Mouse (Mus musculus) midbrain, embryonic 11.5 days (tissue): ENCODE data around the gene Pelp1. TPM values are rescaled to one million over a fixed set of nuclear protein-coding genes. Genes with fewer than 3 reads are reported as not detected.
"Not testable (repeated sequence)": the region's sequence is repeated elsewhere in the genome, so short reads cannot be mapped to it uniquely, and the experiment has no call there.

Source experiments
- ATAC-seq: fragments of 200-750 bp; cut with Nextera tagmentation; 2 replicates; pipeline ENCODE4 v1.8.0; 2017; ENCODE audit warnings: moderate TSS enrichment, moderate library complexity; ENCODE audit not compliant: low FRiP score
- DNase-seq: peaks from one replicate; pipeline ENCODE4 v3.0.0; 2015; ENCODE audit warnings: low spot score; ENCODE audit errors: missing footprints
- H3K27ac ChIP-seq: fragments of 300-500 bp; sonication (generic); 2 replicates; pipeline ENCODE4 v1.5.1; 2014; ENCODE audit warnings: low read depth, low read length
- H3K27me3 ChIP-seq: fragments of 300-500 bp; sonication (generic); 2 replicates; pipeline ENCODE4 v1.6.1; 2014; ENCODE audit warnings: mild to moderate bottlenecking, low read length, moderate library complexity, mixed read lengths; ENCODE audit not compliant: control insufficient read depth, insufficient read depth
- H3K36me3 ChIP-seq: fragments of 300-500 bp; sonication (generic); 2 replicates; pipeline ENCODE4 v1.6.1; 2014; ENCODE audit warnings: mild to moderate bottlenecking, low read length, moderate library complexity, mixed read lengths; ENCODE audit not compliant: control insufficient read depth, insufficient read depth
- H3K4me1 ChIP-seq: fragments of 300-500 bp; sonication (generic); 2 replicates; pipeline ENCODE4 v1.6.1; 2014; ENCODE audit warnings: low read length; ENCODE audit not compliant: control insufficient read depth, insufficient read depth
- H3K4me2 ChIP-seq: fragments of 300-500 bp; sonication (generic); 2 replicates; pipeline ENCODE4 v1.6.1; 2014; ENCODE audit warnings: mild to moderate bottlenecking, moderate library complexity
- H3K4me3 ChIP-seq: fragments of 300-500 bp; sonication (generic); 2 replicates; pipeline ENCODE4 v1.5.1; 2014; ENCODE audit warnings: low read depth, low read length
- H3K9ac ChIP-seq: fragments of 300-500 bp; sonication (generic); 2 replicates; pipeline ENCODE4 v1.6.1; 2014; ENCODE audit warnings: low read length
- H3K9me3 ChIP-seq: fragments of 300-500 bp; sonication (generic); 2 replicates; pipeline ENCODE4 v1.6.1; 2016; ENCODE audit warnings: low read length; ENCODE audit not compliant: control insufficient read depth
- WGBS: fragments of 180-500 bp; shearing (Covaris S2); extraction: QIAGEN DNeasy Blood & Tissue Kit; methylation state at CpG from one replicate; pipeline ENCODE4 v1.1.7; 2014; 5-methylcytosine and 5-hydroxymethylcytosine counted together
- polyA plus RNA-seq: library from polyadenylated mRNA; unstranded; fragments of >200 nt; fragmentation: Nextera tagmentation; extraction: Ambion mirVana; gene quantifications from 2 replicates; pipeline ENCODE4 v1.2.1, GENCODE M21; 2014

Gene Pelp1
- polyA plus RNA-seq, 1 experiment from 2014 or later: 33.7 TPM

DNA sequence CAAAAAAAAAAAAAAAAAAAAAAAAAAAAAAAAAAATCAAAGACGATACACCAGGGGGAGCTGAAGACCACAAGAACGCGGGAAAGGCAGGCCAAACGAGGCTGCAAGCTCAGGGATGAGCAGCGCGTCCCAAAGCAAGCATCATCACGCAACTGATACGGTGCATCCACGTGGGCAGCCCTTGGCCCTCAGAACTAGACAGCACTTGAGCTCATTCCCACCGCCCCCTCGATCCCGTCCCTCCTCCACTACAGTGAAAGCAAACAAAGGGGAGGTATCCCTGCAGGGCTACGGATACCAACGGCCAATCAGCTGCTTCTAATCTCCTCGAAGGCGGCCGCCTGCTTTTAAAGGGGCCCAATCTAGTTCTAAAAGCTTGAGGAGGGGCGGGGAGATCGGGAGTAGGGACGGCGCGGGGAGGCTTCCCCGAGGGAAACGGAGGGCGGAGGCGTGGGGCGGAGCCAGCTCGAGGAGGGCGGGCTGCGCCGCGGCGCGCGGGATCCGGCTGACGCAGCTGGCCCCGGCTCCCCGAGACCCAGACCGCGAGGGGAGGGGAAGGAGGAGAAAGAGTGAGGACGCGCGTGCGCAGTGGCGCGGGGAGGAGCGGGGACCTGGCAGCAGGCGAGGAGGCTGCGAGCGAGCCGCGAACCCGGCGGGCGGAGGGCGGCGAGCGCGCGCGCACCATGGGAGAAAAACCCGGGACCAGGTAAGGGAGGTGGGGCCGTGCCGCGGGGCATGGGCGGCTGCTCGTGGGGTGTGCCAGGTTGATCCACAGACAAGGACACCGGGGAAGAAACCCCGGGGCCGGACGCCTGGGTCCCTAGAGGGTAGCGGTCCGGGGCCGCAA lies 22.4 kb upstream of the Pelp1 start, which contains the start of gene Arrb2:
Gene Arrb2, plus strand, starts transcription at position 588 of the 847 bp plus-strand sequence.
- H3K27ac ChIP-seq: peak within 1 kb of the TSS; percentile 76
- no peaks in the 10 kb centered on the region for H3K9me3 ChIP-seq
- H3K27me3 ChIP-seq: no peaks in the 10 kb centered on the region
- H3K4me3 ChIP-seq: peak within 1 kb of the TSS; percentile 73
- ATAC-seq: peak; percentile 95
- under 1% methylated on average over 75 of the region's 75 CpGs for WGBS
- H3K4me1 ChIP-seq: peaks cover 16% of the 10 kb centered on the region
- peak; percentile 100 for DNase-seq
- peak within 1 kb of the TSS; percentile 81 for H3K9ac ChIP-seq
- H3K36me3 ChIP-seq: peaks cover 7% of the 10 kb centered on the region
- peak within 1 kb of the TSS; percentile 70 for H3K4me2 ChIP-seq

DNA sequence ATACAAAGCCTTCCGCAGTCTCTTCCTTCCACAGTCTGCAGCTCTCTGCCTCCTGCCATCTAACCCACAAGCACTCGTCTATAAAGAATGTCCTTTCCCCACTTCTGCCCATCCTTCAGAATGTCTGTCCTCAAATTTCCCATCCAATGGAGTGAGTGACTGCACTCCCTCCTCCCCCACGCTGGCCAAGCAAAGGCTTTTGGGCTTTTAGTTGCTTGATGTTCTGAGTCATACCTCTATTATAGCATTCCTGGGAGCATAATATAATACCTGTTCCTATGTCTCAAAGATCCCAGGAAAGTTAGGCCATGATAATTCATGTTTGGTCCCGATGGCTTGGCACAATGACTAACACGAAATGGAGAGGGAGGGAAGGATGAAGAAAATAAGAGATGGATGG lies 21.7 kb upstream of the Pelp1 start:
- Histone ChIP-seq H3K4me2 (peak overlapping the region; percentile 70), H3K27me3 (no peaks in the 10 kb centered on the region), H3K27ac (peak overlapping the region; percentile 76; the same call in 1 of the 2 replicates), H3K4me3 (no peak overlapping the region; the same call in 1 of the 2 replicates), H3K4me1 (peaks cover 16% of the 10 kb centered on the region), H3K9ac (peak overlapping the region; percentile 81), H3K9me3 (no peaks in the 10 kb centered on the region), H3K36me3 (no peaks in the 10 kb centered on the region)
- ATAC-seq: no peak
- 29% methylated on average over 5 of the region's 5 CpGs for WGBS
- DNase-seq: peak; percentile 88

DNA sequence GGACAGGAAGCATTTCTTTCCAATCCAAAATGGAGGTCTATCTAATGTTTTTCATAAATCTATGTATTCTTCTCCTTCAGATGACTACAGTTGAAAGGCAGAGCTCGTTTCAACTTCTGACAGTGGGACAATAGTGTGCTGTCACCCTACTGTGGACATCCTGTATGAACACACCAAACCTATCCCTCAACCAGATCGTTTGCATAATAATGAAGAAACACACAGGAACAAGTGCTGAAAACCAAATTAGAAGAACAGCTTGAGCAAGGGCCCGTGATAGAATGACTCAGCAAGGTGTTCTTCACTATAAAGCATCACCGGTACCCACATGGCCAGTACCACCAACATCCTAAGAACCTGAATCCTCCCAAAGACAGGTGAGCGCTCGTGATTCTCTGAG lies 16.8 kb upstream of the Pelp1 start:
- not testable (repeated sequence) for H3K9me3 ChIP-seq, H3K4me1 ChIP-seq, H3K27ac ChIP-seq, H3K27me3 ChIP-seq, H3K36me3 ChIP-seq, ATAC-seq, DNase-seq, H3K9ac ChIP-seq, H3K4me2 ChIP-seq, H3K4me3 ChIP-seq
- WGBS: 78% methylated on average over 6 of the region's 6 CpGs

DNA sequence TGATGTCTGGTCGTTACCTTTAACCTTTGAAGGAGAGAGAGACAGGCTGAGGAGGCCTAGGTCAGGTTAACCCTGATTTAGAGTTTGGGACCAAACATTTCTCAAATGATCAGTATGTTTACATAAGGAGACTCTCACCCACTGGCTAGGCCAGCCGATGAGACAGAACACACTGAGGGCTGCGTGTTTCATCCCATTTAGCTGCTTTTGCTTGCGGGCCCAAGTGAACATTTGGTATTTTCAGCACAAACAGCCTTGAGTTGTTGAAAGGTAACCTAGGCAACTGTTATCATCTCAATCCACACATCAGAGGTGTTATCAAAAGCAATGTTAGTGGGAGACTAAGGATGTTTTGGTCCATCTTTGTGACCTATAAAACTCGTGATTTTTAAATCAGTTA lies 9.7 kb upstream of the Pelp1 start:
- no peak overlapping the region for H3K4me2 ChIP-seq
- H3K4me3 ChIP-seq: no peak overlapping the region
- H3K27me3 ChIP-seq: no peaks in the 10 kb centered on the region
- ATAC-seq: no peak
- no peaks in the 10 kb centered on the region for H3K9me3 ChIP-seq
- no peaks in the 10 kb centered on the region for H3K4me1 ChIP-seq
- no peak overlapping the region for H3K9ac ChIP-seq
- WGBS: 76% methylated on average over 5 of the region's 5 CpGs
- DNase-seq: no peak
- H3K27ac ChIP-seq: no peak overlapping the region
- H3K36me3 ChIP-seq: no peaks in the 10 kb centered on the region

DNA sequence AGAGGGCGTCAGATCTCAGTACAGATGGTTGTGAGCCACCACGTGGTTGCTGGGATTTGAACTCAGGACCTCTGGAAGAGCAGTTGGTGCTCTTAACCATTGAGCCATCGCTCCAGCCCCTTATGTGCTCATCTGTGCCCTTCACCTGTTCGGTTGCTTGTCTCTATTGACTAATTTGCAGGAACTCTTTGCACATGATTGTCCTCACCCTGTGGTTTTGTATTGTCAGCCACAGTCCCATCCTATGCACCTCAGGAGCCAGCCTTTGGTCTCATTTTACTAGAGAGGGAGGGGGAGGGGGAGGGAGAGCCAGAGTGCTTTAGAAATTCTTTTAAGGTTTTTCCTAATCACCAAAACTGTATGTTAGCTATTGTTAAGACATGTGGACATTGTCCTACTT lies 8.4 kb upstream of the Pelp1 start:
- Histone ChIP-seq H3K27ac (no peak overlapping the region), H3K27me3 (no peaks in the 10 kb centered on the region), H3K9me3 (no peaks in the 10 kb centered on the region), H3K4me1 (no peaks in the 10 kb centered on the region), H3K4me2 (no peak overlapping the region), H3K36me3 (no peaks in the 10 kb centered on the region), H3K9ac (no peak overlapping the region), H3K4me3 (no peak overlapping the region)
- 63% methylated on average over 4 of the region's 4 CpGs for WGBS
- no peak for ATAC-seq
- no peak for DNase-seq

DNA sequence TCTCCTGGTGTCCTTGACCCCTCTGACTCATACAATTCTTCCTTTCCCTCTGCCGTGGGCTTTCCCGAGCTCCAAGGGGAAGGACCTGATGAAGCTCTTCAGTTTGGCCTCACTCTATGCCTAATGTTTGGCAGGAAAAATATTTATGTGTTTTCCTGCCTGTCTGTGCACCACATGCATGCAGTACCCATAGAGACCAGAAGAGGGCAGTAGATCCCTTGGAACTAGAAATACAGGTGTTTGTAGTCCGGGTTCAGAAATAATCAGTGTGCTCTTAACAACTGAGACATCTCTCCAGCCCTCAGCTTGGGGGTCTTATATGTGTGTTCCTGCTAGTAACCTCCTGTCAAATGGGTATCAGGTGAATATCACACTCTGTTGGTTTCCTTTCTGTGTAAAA lies 4.1 kb upstream of the Pelp1 start:
- H3K4me3 ChIP-seq: no peak overlapping the region
- ATAC-seq: no peak
- no peak overlapping the region for H3K4me2 ChIP-seq
- no peaks in the 10 kb centered on the region for H3K9me3 ChIP-seq
- DNase-seq: peak; percentile 98
- no peaks in the 10 kb centered on the region for H3K27me3 ChIP-seq
- peaks cover 3% of the 10 kb centered on the region for H3K4me1 ChIP-seq
- no peak overlapping the region for H3K9ac ChIP-seq
- no peak overlapping the region for H3K27ac ChIP-seq
- H3K36me3 ChIP-seq: no peaks in the 10 kb centered on the region
- 20% methylated on average over 3 of the region's 3 CpGs for WGBS

DNA sequence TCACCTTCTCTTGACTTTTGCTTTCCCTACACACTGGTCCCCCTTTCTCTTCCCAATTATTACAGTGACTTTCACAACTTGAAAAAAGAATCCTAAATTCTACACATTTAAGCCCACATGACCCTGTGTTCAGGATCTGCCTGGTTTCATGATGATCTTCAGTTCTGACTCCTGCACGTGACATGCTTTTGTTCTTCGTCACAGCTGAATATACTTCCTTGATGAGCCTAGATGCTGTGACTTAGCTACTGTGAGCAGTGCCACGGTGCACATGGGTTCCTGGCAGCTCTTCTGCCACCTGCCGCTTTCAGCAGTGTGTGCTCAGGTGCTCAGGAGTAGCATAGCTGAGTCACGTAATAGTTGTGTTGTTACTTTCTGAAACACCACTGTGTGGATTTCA lies 2.8 kb upstream of the Pelp1 start:
- no peak overlapping the region for H3K4me3 ChIP-seq
- no peaks in the 10 kb centered on the region for H3K36me3 ChIP-seq
- no peak for ATAC-seq
- H3K9me3 ChIP-seq: no peaks in the 10 kb centered on the region
- peaks cover 7% of the 10 kb centered on the region for H3K4me1 ChIP-seq
- no peak for DNase-seq
- H3K27me3 ChIP-seq: no peaks in the 10 kb centered on the region
- no peak overlapping the region for H3K4me2 ChIP-seq
- H3K27ac ChIP-seq: no peak overlapping the region
- WGBS: 78% methylated on average over 5 of the region's 5 CpGs
- H3K9ac ChIP-seq: no peak overlapping the region

DNA sequence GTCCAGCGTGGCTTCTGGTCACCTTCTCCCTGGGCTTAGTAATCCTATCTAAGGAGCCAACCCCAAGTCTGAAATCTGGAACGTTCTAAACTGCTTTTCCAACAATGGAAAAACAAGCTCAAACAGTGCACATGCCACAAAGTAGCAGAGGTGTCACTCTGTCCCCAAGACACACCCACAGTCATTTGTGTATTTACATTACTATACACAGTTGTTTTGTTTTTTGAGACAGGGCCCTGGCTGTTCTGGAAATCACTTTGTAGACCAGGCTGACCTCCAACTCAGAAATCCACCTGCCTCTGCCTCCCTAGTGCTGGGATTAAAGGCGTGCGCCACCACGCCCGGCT lies 439 bp upstream of the Pelp1 start:
- Histone ChIP-seq H3K27ac (no peak overlapping the region), H3K36me3 (no peaks in the 10 kb centered on the region), H3K4me2 (peak overlapping the region; percentile 76; the same call in 1 of the 2 replicates), H3K9ac (peak overlapping the region; percentile 98), H3K4me3 (peak overlapping the region; percentile 97), H3K9me3 (no peaks in the 10 kb centered on the region), H3K4me1 (peaks cover 7% of the 10 kb centered on the region), H3K27me3 (no peaks in the 10 kb centered on the region)
- DNase-seq: no peak
- 64% methylated on average over 6 of the region's 6 CpGs for WGBS
- ATAC-seq: no peak; the same call in 1 of the 2 replicates

DNA sequence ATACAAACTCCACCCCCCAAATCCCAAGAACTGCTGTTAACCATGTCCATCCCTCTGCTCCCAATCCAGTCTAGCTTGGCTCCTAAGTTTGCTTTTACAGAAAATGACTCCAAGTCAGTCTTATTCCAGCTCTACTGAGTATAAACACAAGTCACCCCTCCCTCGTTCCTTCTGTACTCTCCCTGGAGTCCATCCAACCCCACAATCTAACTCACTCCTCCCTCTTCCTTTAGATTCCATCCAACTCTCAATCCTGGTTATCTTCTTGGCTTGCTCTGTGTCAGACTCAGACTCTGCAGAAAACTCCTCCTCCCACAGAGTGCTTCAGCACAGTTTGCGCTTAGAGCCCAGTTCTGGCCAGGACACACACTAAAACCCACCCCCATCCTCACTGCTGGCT lies 6.2 kb downstream of the Pelp1 start:
- Histone ChIP-seq H3K4me1 (peaks cover 1% of the 10 kb centered on the region), H3K4me3 (no peak overlapping the region), H3K9me3 (no peaks in the 10 kb centered on the region), H3K27me3 (no peaks in the 10 kb centered on the region), H3K36me3 (peaks cover 8% of the 10 kb centered on the region; the same call in 1 of the 2 replicates), H3K9ac (no peak overlapping the region), H3K27ac (no peak overlapping the region), H3K4me2 (no peak overlapping the region)
- DNase-seq (no peak), ATAC-seq (no peak)
- WGBS: 88% methylated on average over 2 of the region's 2 CpGs
